Mouse (Mus musculus) intestine, embryonic 15.5 days (tissue): ENCODE data around the gene Bcl7c. TPM values are rescaled to one million over a fixed set of nuclear protein-coding genes. Genes with fewer than 3 reads are reported as not detected.

ENCODE experiments used
- ATAC-seq: fragments of 200-750 bp; cut with Nextera tagmentation; 2 replicates; pipeline ENCODE4 v1.8.0; 2017; ENCODE audit warnings: moderate TSS enrichment, moderate library complexity
- H3K27ac ChIP-seq: fragments of 300-500 bp; sonication (generic); 2 replicates; pipeline ENCODE4 v1.5.1; 2015; ENCODE audit warnings: mild to moderate bottlenecking, inconsistent platforms
- H3K27me3 ChIP-seq: fragments of 300-500 bp; sonication (generic); replicated peaks from 2 replicates; pipeline ENCODE4 v1.6.1; 2015; ENCODE audit warnings: inconsistent platforms
- H3K36me3 ChIP-seq: fragments of 300-500 bp; sonication (generic); 2 replicates; pipeline ENCODE4 v1.6.1; 2015; ENCODE audit warnings: inconsistent platforms
- H3K4me1 ChIP-seq: fragments of 300-500 bp; sonication (generic); replicated peaks from 2 replicates; pipeline ENCODE4 v1.6.1; 2015; ENCODE audit warnings: inconsistent platforms
- H3K4me2 ChIP-seq: fragments of 300-500 bp; sonication (generic); replicated peaks from 2 replicates; pipeline ENCODE4 v1.6.1; 2015; ENCODE audit warnings: mild to moderate bottlenecking, inconsistent platforms
- H3K4me3 ChIP-seq: fragments of 300-500 bp; sonication (generic); replicated peaks from 2 replicates; pipeline ENCODE4 v1.5.1; 2015; ENCODE audit warnings: inconsistent platforms
- H3K9ac ChIP-seq: fragments of 300-500 bp; sonication (generic); 2 replicates; pipeline ENCODE4 v1.6.1; 2015; ENCODE audit warnings: inconsistent platforms
- H3K9me3 ChIP-seq: fragments of 300-500 bp; sonication (generic); 2 replicates; pipeline ENCODE4 v1.6.1; 2016; ENCODE audit warnings: inconsistent platforms
- WGBS: fragments of 180-500 bp; shearing (Covaris S2); methylation state at CpG from one replicate; pipeline ENCODE4 v1.1.7; 2015; 5-methylcytosine and 5-hydroxymethylcytosine counted together
- polyA plus RNA-seq: library from polyadenylated mRNA; unstranded; fragments of >200 nt; fragmentation: Nextera tagmentation; extraction: Ambion mirVana; gene quantifications from 2 replicates; pipeline ENCODE4 v1.2.1, GENCODE M21; 2015

The Bcl7c gene
- polyA plus RNA-seq, 1 experiment from 2014 or later, result 52.8 TPM

GRCm38 (mm10) chr7:127691221-127691989 is 17.3 kb downstream of the Bcl7c start:
- WGBS, result 7% methylated on average over 15 of the region's 15 CpGs
- peak overlapping the region; percentile 42 for H3K9ac ChIP-seq

GRCm38 (mm10) chr7:127689626-127690280 is 19.0 kb downstream of the Bcl7c start:
- peaks cover 22% of the 10 kb centered on the region for H3K4me1 ChIP-seq
- no peaks in the 10 kb centered on the region for H3K36me3 ChIP-seq
- no peak overlapping the region for H3K4me3 ChIP-seq
- no peaks in the 10 kb centered on the region for H3K27me3 ChIP-seq
- H3K4me2 ChIP-seq, result no peak overlapping the region
- H3K9me3 ChIP-seq, result no peaks in the 10 kb centered on the region
- no peak overlapping the region for H3K9ac ChIP-seq
- no peak overlapping the region for H3K27ac ChIP-seq
- no peak for ATAC-seq
- 75% methylated on average over 9 of the region's 9 CpGs for WGBS

More at GRCm38 (mm10) chr7:127691221-127691989, 17.3 kb downstream of the Bcl7c start:
- peak overlapping the region; percentile 85 for H3K4me2 ChIP-seq
- peak overlapping the region; percentile 95 for H3K27ac ChIP-seq
- no peaks in the 10 kb centered on the region for H3K36me3 ChIP-seq
- no peaks in the 10 kb centered on the region for H3K27me3 ChIP-seq
- H3K9me3 ChIP-seq, result no peaks in the 10 kb centered on the region
- ATAC-seq, result peak; percentile 92
- H3K4me3 ChIP-seq, result peak overlapping the region; percentile 38
- peaks cover 10% of the 10 kb centered on the region for H3K4me1 ChIP-seq

GRCm38 (mm10) chr7:127688935-127689334 is 19.8 kb downstream of the Bcl7c start:
- H3K4me2 ChIP-seq, result no peak overlapping the region
- no peak for ATAC-seq
- 82% methylated on average over 7 of the region's 7 CpGs for WGBS
- H3K9me3 ChIP-seq, result no peaks in the 10 kb centered on the region
- peaks cover 22% of the 10 kb centered on the region for H3K4me1 ChIP-seq
- no peak overlapping the region for H3K27ac ChIP-seq
- no peak overlapping the region for H3K4me3 ChIP-seq
- H3K36me3 ChIP-seq, result no peaks in the 10 kb centered on the region
- H3K27me3 ChIP-seq, result no peaks in the 10 kb centered on the region
- H3K9ac ChIP-seq, result no peak overlapping the region

GRCm38 (mm10) chr7:127686740-127687449 is 21.8 kb downstream of the Bcl7c start:
- ATAC-seq, result peak; percentile 63
- 67% methylated on average over 11 of the region's 11 CpGs for WGBS

GRCm38 (mm10) chr7:127685304-127686018 is 23.3 kb downstream of the Bcl7c start:
- no peak overlapping the region for H3K4me2 ChIP-seq
- H3K4me3 ChIP-seq, result no peak overlapping the region
- peak overlapping the region; percentile 56; the same call in 1 of the 2 replicates for H3K27ac ChIP-seq
- WGBS, result 58% methylated on average over 14 of the region's 14 CpGs
- no peak overlapping the region for H3K9ac ChIP-seq
- no peaks in the 10 kb centered on the region for H3K9me3 ChIP-seq
- H3K27me3 ChIP-seq, result no peaks in the 10 kb centered on the region
- peaks cover 12% of the 10 kb centered on the region for H3K4me1 ChIP-seq
- 0 out of 2 replicates have a peak, but pooled peaks have one; percentile 34 for ATAC-seq
- no peaks in the 10 kb centered on the region for H3K36me3 ChIP-seq

More at GRCm38 (mm10) chr7:127686740-127687449, 21.8 kb downstream of the Bcl7c start:
- no peak overlapping the region for H3K27ac ChIP-seq
- H3K4me1 ChIP-seq, result peaks cover 22% of the 10 kb centered on the region
- no peak overlapping the region for H3K4me3 ChIP-seq
- H3K27me3 ChIP-seq, result no peaks in the 10 kb centered on the region
- no peaks in the 10 kb centered on the region for H3K36me3 ChIP-seq
- H3K4me2 ChIP-seq, result 0 out of 2 replicates have a peak overlapping the region, but pooled peaks have one; percentile 1
- H3K9ac ChIP-seq, result no peak overlapping the region
- H3K9me3 ChIP-seq, result no peaks in the 10 kb centered on the region

GRCm38 (mm10) chr7:127681888-127682553 is 26.7 kb downstream of the Bcl7c start:
- WGBS, result 61% methylated on average over 8 of the region's 8 CpGs
- no peaks in the 10 kb centered on the region for H3K36me3 ChIP-seq
- no peak for ATAC-seq

GRCm38 (mm10) chr7:127680541-127680940 is 28.2 kb downstream of the Bcl7c start:
- peaks cover 8% of the 10 kb centered on the region for H3K4me1 ChIP-seq
- no peaks in the 10 kb centered on the region for H3K9me3 ChIP-seq
- no peak for ATAC-seq
- H3K4me3 ChIP-seq, result no peak overlapping the region
- 89% methylated on average over 13 of the region's 13 CpGs for WGBS
- H3K27me3 ChIP-seq, result no peaks in the 10 kb centered on the region
- no peak overlapping the region for H3K4me2 ChIP-seq
- H3K9ac ChIP-seq, result no peak overlapping the region
- no peaks in the 10 kb centered on the region for H3K36me3 ChIP-seq
- no peak overlapping the region for H3K27ac ChIP-seq

More at GRCm38 (mm10) chr7:127681888-127682553, 26.7 kb downstream of the Bcl7c start:
- H3K9ac ChIP-seq, result no peak overlapping the region
- H3K4me2 ChIP-seq, result no peak overlapping the region
- H3K4me1 ChIP-seq, result peaks cover 12% of the 10 kb centered on the region
- H3K9me3 ChIP-seq, result no peaks in the 10 kb centered on the region
- no peak overlapping the region for H3K27ac ChIP-seq
- no peak overlapping the region for H3K4me3 ChIP-seq
- no peaks in the 10 kb centered on the region for H3K27me3 ChIP-seq

GRCm38 (mm10) chr7:127678811-127679210 is 29.9 kb downstream of the Bcl7c start:
- no peaks in the 10 kb centered on the region for H3K36me3 ChIP-seq
- H3K27ac ChIP-seq, result no peak overlapping the region
- no peak for ATAC-seq
- no peak overlapping the region for H3K4me2 ChIP-seq
- no peaks in the 10 kb centered on the region for H3K4me1 ChIP-seq
- H3K4me3 ChIP-seq, result no peak overlapping the region
- no peaks in the 10 kb centered on the region for H3K27me3 ChIP-seq
- no peaks in the 10 kb centered on the region for H3K9me3 ChIP-seq
- 88% methylated on average over 2 of the region's 2 CpGs for WGBS
- no peak overlapping the region for H3K9ac ChIP-seq

GRCm38 (mm10) chr7:127677609-127678008 is 31.1 kb downstream of the Bcl7c start:
- no peaks in the 10 kb centered on the region for H3K27me3 ChIP-seq
- H3K27ac ChIP-seq, result no peak overlapping the region
- no peaks in the 10 kb centered on the region for H3K9me3 ChIP-seq
- H3K4me1 ChIP-seq, result no peaks in the 10 kb centered on the region
- no peak overlapping the region for H3K4me3 ChIP-seq
- WGBS, result 88% methylated on average over 4 of the region's 4 CpGs
- no peak overlapping the region for H3K9ac ChIP-seq
- H3K36me3 ChIP-seq, result no peaks in the 10 kb centered on the region
- H3K4me2 ChIP-seq, result no peak overlapping the region
- no peak for ATAC-seq

- Histone ChIP-seq H3K4me2 (no peak overlapping the region), H3K9ac (no peak overlapping the region), H3K4me1 (no peaks in the 10 kb centered on the region), H3K9me3 (no peaks in the 10 kb centered on the region), H3K4me3 (no peak overlapping the region), H3K27ac (no peak overlapping the region), H3K27me3 (no peaks in the 10 kb centered on the region), H3K36me3 (no peaks in the 10 kb centered on the region)
- no peak for ATAC-seq
- 71% methylated on average over 6 of the region's 6 CpGs for WGBS
Measured at GRCm38 (mm10) chr7:127677077-127677476, 31.7 kb downstream of the Bcl7c start.

GRCm38 (mm10) chr7:127675391-127675811 is 33.3 kb downstream of the Bcl7c start:
- Histone ChIP-seq H3K9me3 (no peaks in the 10 kb centered on the region), H3K36me3 (no peaks in the 10 kb centered on the region), H3K9ac (no peak overlapping the region), H3K4me1 (no peaks in the 10 kb centered on the region), H3K4me3 (no peak overlapping the region), H3K4me2 (no peak overlapping the region), H3K27me3 (no peaks in the 10 kb centered on the region), H3K27ac (no peak overlapping the region)
- 73% methylated on average over 9 of the region's 9 CpGs for WGBS
- ATAC-seq, result peak; percentile 31; the same call in 1 of the 2 replicates
